Mouse (Mus musculus) thymus, postnatal 0 days (tissue): ENCODE data around the gene Ccdc181. TPM values are rescaled to one million over a fixed set of nuclear protein-coding genes. Genes with fewer than 3 reads are reported as not detected.
A peak's percentile ranks its signal among the peaks of the same experiment; 100 is the strongest.
"Not testable (repeated sequence)": the region's sequence is repeated elsewhere in the genome, so short reads cannot be mapped to it uniquely, and the experiment has no call there.

Source experiments
- DNase-seq: peaks from one replicate; pipeline ENCODE4 v3.0.0-alpha.2; 2015; ENCODE audit warnings: low spot score
- polyA plus RNA-seq: library from polyadenylated mRNA; unstranded; fragments of >200 nt; fragmentation: Nextera tagmentation; extraction: Ambion mirVana; gene quantifications from 2 replicates; pipeline ENCODE4 v1.2.1, GENCODE M21; 2015

The Ccdc181 gene
- 11.4 and 11.5 TPM in 2 replicates for polyA plus RNA-seq

- peak; percentile 99 for DNase-seq
These were observed at the start of gene Ccdc181 for GRCm38 (mm10) chr1:164275455-164275954. Ccdc181 (plus strand) TSS chr1:164275585.

- DNase-seq = not testable (repeated sequence)
These were observed 43.3 kb upstream of the Ccdc181 start for GRCm38 (mm10) chr1:164231937-164232570.

- DNase-seq = no peak
These were observed 41.9 kb upstream of the Ccdc181 start for GRCm38 (mm10) chr1:164233447-164233846.

- no peak for DNase-seq
These were observed 40.3 kb upstream of the Ccdc181 start for GRCm38 (mm10) chr1:164235078-164235477.

GRCm38 (mm10) chr1:164236078-164236477, 39.3 kb upstream of the Ccdc181 start:
- DNase-seq = no peak

- no peak for DNase-seq
These were observed 33.9 kb upstream of the Ccdc181 start for GRCm38 (mm10) chr1:164241494-164241893.

- DNase-seq = no peak
These were observed 32.6 kb upstream of the Ccdc181 start for GRCm38 (mm10) chr1:164242809-164243208.

GRCm38 (mm10) chr1:164247442-164247841, 27.9 kb upstream of the Ccdc181 start:
- DNase-seq = no peak

GRCm38 (mm10) chr1:164247971-164248370, 27.4 kb upstream of the Ccdc181 start:
- DNase-seq = no peak

- peak; percentile 97 for DNase-seq
These were observed 26.7 kb upstream of the Ccdc181 start, which contains the start of gene Slc19a2 for GRCm38 (mm10) chr1:164248465-164249331. Slc19a2 (plus strand) TSS chr1:164249046.

- DNase-seq = no peak
These were observed 26.1 kb upstream of the Ccdc181 start for GRCm38 (mm10) chr1:164249332-164249711.

- DNase-seq = peak; percentile 19
These were observed 24.8 kb upstream of the Ccdc181 start for GRCm38 (mm10) chr1:164250391-164251150.

- DNase-seq = no peak
These were observed 23.9 kb upstream of the Ccdc181 start for GRCm38 (mm10) chr1:164251438-164251837.

GRCm38 (mm10) chr1:164252551-164252950, 22.8 kb upstream of the Ccdc181 start:
- DNase-seq = no peak

- DNase-seq = no peak
These were observed 20.5 kb upstream of the Ccdc181 start for GRCm38 (mm10) chr1:164254836-164255235.

- DNase-seq = no peak
These were observed 15.0 kb upstream of the Ccdc181 start for GRCm38 (mm10) chr1:164260171-164261028.

- no peak for DNase-seq
These were observed 13.8 kb upstream of the Ccdc181 start for GRCm38 (mm10) chr1:164261553-164261952.

GRCm38 (mm10) chr1:164270941-164271340, 4.4 kb upstream of the Ccdc181 start:
- no peak for DNase-seq

GRCm38 (mm10) chr1:164273659-164274058, 1.7 kb upstream of the Ccdc181 start:
- DNase-seq = no peak

GRCm38 (mm10) chr1:164276552-164276951, 1.2 kb downstream of the Ccdc181 start:
- no peak for DNase-seq
